Mouse (Mus musculus): Measurements from ENCODE around the gene Bckdha. TPM values are rescaled to one million over a fixed set of nuclear protein-coding genes. Genes with fewer than 3 reads are reported as not detected.

Gene Bckdha
- polyA plus RNA-seq, 1 experiment from 2014 or later, result 45.1 TPM

DNA sequence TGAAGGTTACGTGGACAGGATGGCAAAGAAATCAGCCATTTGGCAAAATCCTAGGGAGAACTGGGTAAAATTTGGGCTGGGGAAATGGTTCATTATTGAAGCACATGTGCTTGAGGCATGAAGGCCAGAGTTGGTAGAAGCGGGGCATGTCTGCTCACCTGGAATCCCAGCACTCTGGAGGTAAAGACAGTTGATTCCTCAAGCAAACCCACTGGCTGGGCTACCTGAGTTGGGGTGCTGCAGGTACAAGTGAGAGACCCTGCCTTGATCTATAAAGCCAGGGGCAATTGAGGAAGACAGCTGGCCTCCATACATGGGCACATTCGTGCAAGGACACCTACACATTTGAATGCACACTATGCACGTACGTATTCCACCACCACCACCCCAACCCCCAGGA is 38.7 kb downstream of the Bckdha start:
- Histone ChIP-seq H3K27ac (replicated peaks; ENCODE audit: low read depth, low read length) (no peak overlapping the region), H3K4me1 (ENCODE audit: control insufficient read depth, insufficient read depth, low read length) (no peaks in the 10 kb centered on the region), H3K36me3 (replicated peaks; ENCODE audit: control insufficient read depth, insufficient read depth, low read depth, low read length) (no peaks in the 10 kb centered on the region; the same call in 1 of the 2 replicates), H3K27me3 (ENCODE audit: control insufficient read depth, insufficient read depth, low read length) (no peaks in the 10 kb centered on the region), H3K4me2 (ENCODE audit: low read depth, low read length) (no peak overlapping the region; the same call in 1 of the 2 replicates), H3K9ac (replicated peaks; ENCODE audit: low read length) (no peak overlapping the region; the same call in 1 of the 2 replicates), H3K4me3 (ENCODE audit: low read depth, low read length) (peak overlapping the region; percentile 62; the same call in 1 of the 2 replicates), H3K9me3 (replicated peaks; ENCODE audit: control insufficient read depth, low read length) (no peaks in the 10 kb centered on the region)
- 90% methylated on average over 5 of the region's 5 CpGs for WGBS
- ATAC-seq (replicated peaks; ENCODE audit: insufficient number of reproducible peaks, low FRiP score, low TSS enrichment, low read depth), result no peak
- DNase-seq (ENCODE audit: low spot score), result no peak

DNA sequence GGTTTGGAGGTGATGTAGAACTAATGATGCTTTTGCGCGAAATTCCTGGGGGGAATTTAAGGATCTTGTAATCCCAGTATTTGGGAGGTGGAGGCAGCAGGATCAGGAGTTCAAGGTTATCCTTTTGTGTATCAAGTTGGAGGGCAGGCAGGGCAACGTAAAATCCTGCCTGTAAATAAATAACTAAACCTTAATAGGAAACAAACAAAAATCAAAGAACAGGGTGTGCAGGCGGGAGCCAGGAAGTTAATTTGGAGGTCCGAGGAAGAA is 39.1 kb downstream of the Bckdha start:
- ATAC-seq (replicated peaks; ENCODE audit: insufficient number of reproducible peaks, low FRiP score, low TSS enrichment, low read depth) (no peak), DNase-seq (ENCODE audit: low spot score) (no peak)
- H3K27ac ChIP-seq (replicated peaks; ENCODE audit: low read depth, low read length), result no peak overlapping the region
- H3K4me3 ChIP-seq (ENCODE audit: low read depth, low read length), result peak overlapping the region; percentile 62
- peak overlapping the region; percentile 64 for H3K9ac ChIP-seq (replicated peaks; ENCODE audit: low read length)
- no peaks in the 10 kb centered on the region; the same call in 1 of the 2 replicates for H3K36me3 ChIP-seq (replicated peaks; ENCODE audit: control insufficient read depth, insufficient read depth, low read depth, low read length)
- H3K27me3 ChIP-seq (ENCODE audit: control insufficient read depth, insufficient read depth, low read length), result no peaks in the 10 kb centered on the region
- H3K4me1 ChIP-seq (ENCODE audit: control insufficient read depth, insufficient read depth, low read length), result no peaks in the 10 kb centered on the region
- H3K4me2 ChIP-seq (ENCODE audit: low read depth, low read length), result peak overlapping the region; percentile 63
- 15% methylated on average over 5 of the region's 5 CpGs for WGBS
- H3K9me3 ChIP-seq (replicated peaks; ENCODE audit: control insufficient read depth, low read length), result no peaks in the 10 kb centered on the region

DNA sequence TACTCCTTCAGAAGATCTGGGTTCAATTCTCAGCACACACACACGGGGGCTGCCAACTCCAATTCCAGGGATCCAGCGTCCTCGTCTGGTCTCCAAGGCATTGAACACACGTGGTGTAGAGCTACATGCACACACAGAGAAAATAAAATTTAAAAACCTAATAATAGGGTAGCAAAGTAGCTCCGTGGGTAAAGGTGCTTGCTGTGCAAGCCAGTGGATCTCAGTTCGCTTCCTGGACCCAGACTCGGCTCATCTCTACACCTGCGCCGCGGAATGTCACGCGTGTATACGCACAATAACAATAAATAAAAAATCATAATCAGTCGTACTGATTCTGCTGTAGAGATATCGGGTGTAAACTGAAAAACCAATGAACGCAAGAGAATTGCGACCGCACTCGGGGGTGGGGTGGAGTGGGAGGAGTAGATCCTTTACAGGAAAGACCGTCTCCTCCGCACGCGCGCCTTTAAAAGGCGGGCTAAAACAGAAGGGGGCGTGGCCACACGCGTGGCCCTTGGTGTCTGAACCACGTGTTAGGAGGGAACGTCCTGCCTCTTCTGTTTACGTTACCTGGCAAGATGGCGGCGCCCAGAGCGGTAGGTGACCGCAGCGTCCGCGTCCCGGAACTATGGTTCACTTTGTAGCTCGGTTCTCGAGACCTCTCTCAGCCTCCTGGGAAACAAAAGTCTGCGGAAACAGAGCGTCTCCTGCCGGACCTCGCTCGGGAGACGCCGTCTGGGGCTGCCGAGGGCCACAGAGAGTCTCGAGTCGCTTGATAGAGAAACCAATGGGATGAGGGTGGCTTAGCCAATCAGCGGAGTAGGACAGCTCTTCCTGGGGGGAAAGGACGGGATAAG is 39.7 kb downstream of the Bckdha start, which contains the start of gene Dmac2:
Gene Dmac2 (plus strand): TSS at position 550 of the 857 bp plus-strand sequence.
- DNase-seq (ENCODE audit: low spot score) (peak; percentile 95), ATAC-seq (replicated peaks; ENCODE audit: insufficient number of reproducible peaks, low FRiP score, low TSS enrichment, low read depth) (peak; percentile 84)
- Histone ChIP-seq H3K9ac (replicated peaks; ENCODE audit: low read length) (peak within 1 kb of the TSS; percentile 64), H3K27me3 (ENCODE audit: control insufficient read depth, insufficient read depth, low read length) (no peaks in the 10 kb centered on the region), H3K4me1 (ENCODE audit: control insufficient read depth, insufficient read depth, low read length) (no peaks in the 10 kb centered on the region), H3K27ac (replicated peaks; ENCODE audit: low read depth, low read length) (no peak within 1 kb of the TSS), H3K4me2 (ENCODE audit: low read depth, low read length) (peak within 1 kb of the TSS; percentile 63), H3K4me3 (ENCODE audit: low read depth, low read length) (peak within 1 kb of the TSS; percentile 62), H3K9me3 (replicated peaks; ENCODE audit: control insufficient read depth, low read length) (no peaks in the 10 kb centered on the region), H3K36me3 (replicated peaks; ENCODE audit: control insufficient read depth, insufficient read depth, low read depth, low read length) (no peaks in the 10 kb centered on the region; the same call in 1 of the 2 replicates)
- WGBS, result 2% methylated on average over 53 of the region's 53 CpGs

DNA sequence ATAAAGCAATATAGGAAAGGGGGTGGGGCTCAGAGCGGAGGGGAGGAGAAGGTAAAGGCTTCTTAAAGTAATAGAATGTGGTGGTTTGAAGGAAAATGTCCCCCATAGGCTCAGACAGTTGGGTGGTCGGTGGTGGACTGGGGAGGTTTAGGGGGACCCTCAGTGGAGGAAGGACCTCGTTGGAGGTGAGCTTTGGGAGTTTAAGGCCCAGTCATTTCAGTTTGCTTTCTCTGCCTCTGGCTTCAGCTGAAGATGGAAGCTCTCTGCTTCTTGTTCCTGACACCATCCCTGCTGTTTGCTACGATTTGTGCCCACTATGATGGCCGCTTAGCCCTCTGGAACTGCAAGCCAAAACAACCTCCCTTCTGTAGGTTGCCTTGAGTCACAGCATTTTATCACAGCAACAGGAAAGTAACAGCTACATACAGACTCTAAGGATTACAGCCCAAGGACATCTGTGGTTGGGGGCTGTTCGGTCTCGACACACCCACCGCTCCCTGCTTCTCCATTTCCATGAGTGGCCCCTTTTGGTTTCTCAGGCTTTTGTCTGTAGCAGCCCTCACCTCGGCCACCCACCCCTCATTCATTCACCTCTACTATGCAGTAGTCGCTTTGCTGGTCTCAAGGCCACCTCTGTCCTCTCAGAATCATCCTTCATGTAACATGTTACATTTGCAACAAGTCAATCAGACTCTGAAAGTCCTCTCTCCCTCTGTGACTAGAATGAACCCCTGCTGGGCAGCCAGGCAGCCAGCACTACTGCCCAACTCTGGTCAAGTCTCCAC is 41.2 kb downstream of the Bckdha start:
- DNase-seq (ENCODE audit: low spot score) (no peak), ATAC-seq (replicated peaks; ENCODE audit: insufficient number of reproducible peaks, low FRiP score, low TSS enrichment, low read depth) (no peak)
- no peaks in the 10 kb centered on the region; the same call in 1 of the 2 replicates for H3K36me3 ChIP-seq (replicated peaks; ENCODE audit: control insufficient read depth, insufficient read depth, low read depth, low read length)
- no peak overlapping the region for H3K4me2 ChIP-seq (ENCODE audit: low read depth, low read length)
- no peaks in the 10 kb centered on the region for H3K9me3 ChIP-seq (replicated peaks; ENCODE audit: control insufficient read depth, low read length)
- no peak overlapping the region for H3K9ac ChIP-seq (replicated peaks; ENCODE audit: low read length)
- no peak overlapping the region for H3K27ac ChIP-seq (replicated peaks; ENCODE audit: low read depth, low read length)
- no peaks in the 10 kb centered on the region for H3K27me3 ChIP-seq (ENCODE audit: control insufficient read depth, insufficient read depth, low read length)
- WGBS, result 85% methylated on average over 10 of the region's 10 CpGs
- H3K4me1 ChIP-seq (ENCODE audit: control insufficient read depth, insufficient read depth, low read length), result no peaks in the 10 kb centered on the region
- no peak overlapping the region for H3K4me3 ChIP-seq (ENCODE audit: low read depth, low read length)

DNA sequence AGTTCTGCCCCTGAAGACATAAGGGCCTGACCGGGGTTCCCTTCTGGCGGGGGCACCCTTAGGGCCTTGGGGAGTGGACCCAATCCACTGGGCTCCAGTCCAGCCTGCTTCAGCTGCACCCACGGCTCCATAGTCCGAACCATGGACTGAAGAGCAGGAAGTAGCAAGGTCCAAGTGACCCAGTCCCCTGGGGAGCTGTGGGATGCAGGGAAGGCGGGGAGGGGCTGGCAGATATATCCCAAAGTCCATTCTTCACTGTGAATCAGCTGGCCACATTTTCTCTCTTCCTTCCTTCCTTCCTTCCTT is 43.1 kb downstream of the Bckdha start, which contains the start of gene Erich4:
Gene Erich4 (minus strand): TSS at position 187 of the 306 bp plus-strand sequence.
- no peak within 1 kb of the TSS for H3K4me2 ChIP-seq (ENCODE audit: low read depth, low read length)
- no peak within 1 kb of the TSS for H3K4me3 ChIP-seq (ENCODE audit: low read depth, low read length)
- ATAC-seq (replicated peaks; ENCODE audit: insufficient number of reproducible peaks, low FRiP score, low TSS enrichment, low read depth), result no peak
- no peak within 1 kb of the TSS for H3K27ac ChIP-seq (replicated peaks; ENCODE audit: low read depth, low read length)
- no peak for DNase-seq (ENCODE audit: low spot score)
- 84% methylated on average over 5 of the region's 5 CpGs for WGBS
- no peaks in the 10 kb centered on the region for H3K9me3 ChIP-seq (replicated peaks; ENCODE audit: control insufficient read depth, low read length)
- no peaks in the 10 kb centered on the region for H3K36me3 ChIP-seq (replicated peaks; ENCODE audit: control insufficient read depth, insufficient read depth, low read depth, low read length)
- no peaks in the 10 kb centered on the region for H3K27me3 ChIP-seq (ENCODE audit: control insufficient read depth, insufficient read depth, low read length)
- H3K4me1 ChIP-seq (ENCODE audit: control insufficient read depth, insufficient read depth, low read length), result no peaks in the 10 kb centered on the region
- no peak within 1 kb of the TSS for H3K9ac ChIP-seq (replicated peaks; ENCODE audit: low read length)

DNA sequence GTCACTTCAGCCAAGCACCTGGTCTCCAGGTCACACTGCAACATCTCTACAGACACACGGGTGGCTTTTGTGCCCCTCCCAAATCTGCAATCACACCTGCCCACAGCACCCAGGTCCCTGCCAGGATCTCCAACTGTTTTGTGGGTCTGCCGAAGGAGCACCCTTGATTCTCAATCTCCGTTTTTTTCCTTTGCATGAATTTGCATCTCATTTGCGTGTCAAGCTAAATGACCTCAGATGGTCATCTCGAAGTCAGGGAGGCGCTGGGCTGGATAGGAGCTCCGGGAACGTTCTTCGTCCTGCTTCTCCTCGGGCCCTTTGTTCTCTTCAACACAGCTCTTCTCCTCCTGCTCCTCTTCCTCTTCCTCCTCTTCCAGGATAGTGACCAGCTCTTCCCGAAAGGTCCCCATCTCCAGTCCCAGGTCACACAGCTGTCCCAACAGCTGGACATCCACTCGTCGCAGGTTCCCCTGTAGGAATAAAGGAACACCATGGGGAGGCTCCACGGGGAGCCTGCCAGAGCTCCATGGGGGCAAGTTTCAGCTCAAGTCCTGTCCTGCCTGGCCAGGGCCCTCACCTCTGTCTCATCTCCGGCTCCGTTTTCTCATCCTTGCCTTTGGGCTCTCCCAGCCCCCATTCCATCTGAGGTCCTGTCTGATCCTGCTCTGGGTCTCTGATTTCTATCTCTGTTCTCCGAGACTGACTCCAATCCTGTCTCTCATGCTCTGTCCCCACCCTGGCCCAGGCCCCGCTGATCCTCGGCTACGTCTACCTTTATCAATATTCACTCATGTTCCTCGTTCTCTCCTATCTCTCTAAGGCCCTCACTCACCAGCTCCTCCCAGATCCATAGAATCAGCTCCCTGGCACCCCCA is 43.7 kb downstream of the Bckdha start:
- H3K4me1 ChIP-seq (ENCODE audit: control insufficient read depth, insufficient read depth, low read length), result no peaks in the 10 kb centered on the region
- no peak overlapping the region for H3K4me3 ChIP-seq (ENCODE audit: low read depth, low read length)
- H3K27me3 ChIP-seq (ENCODE audit: control insufficient read depth, insufficient read depth, low read length), result no peaks in the 10 kb centered on the region
- WGBS, result 69% methylated on average over 21 of the region's 21 CpGs
- no peak overlapping the region for H3K27ac ChIP-seq (replicated peaks; ENCODE audit: low read depth, low read length)
- no peak overlapping the region for H3K4me2 ChIP-seq (ENCODE audit: low read depth, low read length)
- DNase-seq (ENCODE audit: low spot score) (no peak), ATAC-seq (replicated peaks; ENCODE audit: insufficient number of reproducible peaks, low FRiP score, low TSS enrichment, low read depth) (no peak)
- no peaks in the 10 kb centered on the region for H3K36me3 ChIP-seq (replicated peaks; ENCODE audit: control insufficient read depth, insufficient read depth, low read depth, low read length)
- H3K9me3 ChIP-seq (replicated peaks; ENCODE audit: control insufficient read depth, low read length), result no peaks in the 10 kb centered on the region
- H3K9ac ChIP-seq (replicated peaks; ENCODE audit: low read length), result no peak overlapping the region

DNA sequence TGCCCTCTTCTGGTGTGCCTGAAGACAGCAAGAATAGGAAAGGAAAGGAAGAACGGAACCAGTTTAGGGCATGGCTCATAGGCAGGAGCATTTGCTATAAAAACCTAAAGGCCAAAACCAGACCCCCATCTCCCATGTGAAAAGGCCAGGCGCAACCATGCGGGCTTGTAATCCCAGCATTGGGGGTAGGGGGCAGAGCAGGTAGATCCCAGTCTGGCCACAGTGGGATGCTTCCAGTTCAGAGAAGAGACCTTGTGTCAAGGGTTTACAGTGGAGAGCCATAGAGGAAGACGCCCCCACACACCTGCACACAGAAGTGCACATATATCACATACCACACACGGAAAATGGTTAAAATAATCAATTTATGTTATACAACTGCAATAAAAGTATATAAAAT is 44.7 kb downstream of the Bckdha start:
- no peak overlapping the region for H3K9ac ChIP-seq (replicated peaks; ENCODE audit: low read length)
- WGBS, result 88% methylated on average over 5 of the region's 5 CpGs
- no peak for DNase-seq (ENCODE audit: low spot score)
- no peak overlapping the region for H3K27ac ChIP-seq (replicated peaks; ENCODE audit: low read depth, low read length)
- ATAC-seq (replicated peaks; ENCODE audit: insufficient number of reproducible peaks, low FRiP score, low TSS enrichment, low read depth), result no peak
- H3K4me1 ChIP-seq (ENCODE audit: control insufficient read depth, insufficient read depth, low read length), result no peaks in the 10 kb centered on the region
- H3K27me3 ChIP-seq (ENCODE audit: control insufficient read depth, insufficient read depth, low read length), result no peaks in the 10 kb centered on the region
- no peaks in the 10 kb centered on the region for H3K9me3 ChIP-seq (replicated peaks; ENCODE audit: control insufficient read depth, low read length)
- no peak overlapping the region for H3K4me3 ChIP-seq (ENCODE audit: low read depth, low read length)
- H3K4me2 ChIP-seq (ENCODE audit: low read depth, low read length), result no peak overlapping the region
- no peaks in the 10 kb centered on the region for H3K36me3 ChIP-seq (replicated peaks; ENCODE audit: control insufficient read depth, insufficient read depth, low read depth, low read length)
